Mouse (Mus musculus) heart, postnatal 0 days (tissue): ENCODE results near the gene Vwa8. TPM values are rescaled to one million over a fixed set of nuclear protein-coding genes. Genes with fewer than 3 reads are reported as not detected.

ENCODE experiments used
- ATAC-seq: fragments of 200-750 bp; cut with Nextera tagmentation; 2 replicates; pipeline ENCODE4 v1.8.0; 2017; ENCODE audit warnings: low read depth, moderate number of reproducible peaks, moderate library complexity; ENCODE audit not compliant: insufficient read depth
- DNase-seq: peaks from one replicate; pipeline ENCODE4 v3.0.0-alpha.2; 2016; ENCODE audit warnings: low spot score
- H3K27ac ChIP-seq: fragments of 300-500 bp; sonication (generic); 2 replicates; pipeline ENCODE4 v1.5.1; 2014; ENCODE audit warnings: low read depth, mild to moderate bottlenecking
- H3K27me3 ChIP-seq: fragments of 300-500 bp; sonication (generic); 2 replicates; pipeline ENCODE4 v1.6.1; 2014; ENCODE audit warnings: low read length, mixed read lengths; ENCODE audit not compliant: control insufficient read depth, insufficient read depth
- H3K36me3 ChIP-seq: fragments of 300-500 bp; sonication (generic); replicated peaks from 2 replicates; pipeline ENCODE4 v1.6.1; 2014; ENCODE audit warnings: low read length, mixed read lengths; ENCODE audit not compliant: control insufficient read depth, insufficient read depth
- H3K4me1 ChIP-seq: fragments of 300-500 bp; sonication (generic); 2 replicates; pipeline ENCODE4 v1.6.1; 2014; ENCODE audit warnings: antibody characterized with exemption; ENCODE audit not compliant: control insufficient read depth, insufficient read depth
- H3K4me2 ChIP-seq: fragments of 300-500 bp; sonication (generic); 2 replicates; pipeline ENCODE4 v1.6.1; 2014; ENCODE audit warnings: low read depth, mild to moderate bottlenecking, low read length, moderate library complexity
- H3K4me3 ChIP-seq: fragments of 300-500 bp; sonication (generic); 2 replicates; pipeline ENCODE4 v1.5.1; 2014; ENCODE audit warnings: low read depth, low read length
- H3K9ac ChIP-seq: fragments of 300-500 bp; sonication (generic); replicated peaks from 2 replicates; pipeline ENCODE4 v1.6.1; 2014; ENCODE audit warnings: low read depth, low read length, mixed read lengths
- H3K9me3 ChIP-seq: fragments of 300-500 bp; sonication (generic); replicated peaks from 2 replicates; pipeline ENCODE4 v1.6.1; 2016; ENCODE audit warnings: low read length; ENCODE audit not compliant: control insufficient read depth
- CTCF ChIP-seq: IDR thresholded peaks from 2 replicates; pipeline ENCODE4 v1.5.1; 2016; ENCODE audit warnings: antibody characterized with exemption, control low read depth, low read depth
- EP300 ChIP-seq: IDR thresholded peaks from 2 replicates; pipeline ENCODE4 v1.6.1; 2016; ENCODE audit warnings: antibody characterized with exemption, low read depth
- WGBS: fragments of 180-500 bp; shearing (Covaris S2); extraction: QIAGEN DNeasy Blood & Tissue Kit; methylation state at CpG from one replicate; pipeline ENCODE4 v1.1.7; 2014; 5-methylcytosine and 5-hydroxymethylcytosine counted together
- polyA plus RNA-seq: library from polyadenylated mRNA; unstranded; fragments of >200 nt; fragmentation: Nextera tagmentation; extraction: Ambion mirVana; gene quantifications from 2 replicates; pipeline ENCODE4 v1.2.1, GENCODE M21; 2015
- total RNA-seq: library from RNA; depleted of rRNA; stranded (reverse); fragments of >200 nt; gene quantifications from 2 replicates; pipeline ENCODE4 v1.2.3, GENCODE M21; 2014; ENCODE audit warnings: low replicate concordance

Gene Vwa8
- total and polyA plus RNA-seq, 2 experiments from 2014 or later: 36.2 to 78.8 TPM

- H3K4me3 ChIP-seq: no peak overlapping the region
- 70% methylated on average over 11 of the region's 11 CpGs for WGBS
- no peak overlapping the region for H3K27ac ChIP-seq
- no peak overlapping the region for H3K9ac ChIP-seq
- no peaks in the 10 kb centered on the region for H3K27me3 ChIP-seq
- DNase-seq (no peak), ATAC-seq (no peak)
- peaks cover 5% of the 10 kb centered on the region; the same call in 1 of the 2 replicates for H3K9me3 ChIP-seq
- H3K4me1 ChIP-seq: peaks cover 4% of the 10 kb centered on the region; the same call in 1 of the 2 replicates
- H3K4me2 ChIP-seq: no peak overlapping the region
- H3K36me3 ChIP-seq: peaks cover 14% of the 10 kb centered on the region; the same call in 1 of the 2 replicates
- TF ChIP-seq CTCF (no peak), EP300 (no peak)
These were observed 336.3 kb downstream of the Vwa8 start for GRCm38 (mm10) chr14:79185018-79185685.

GRCm38 (mm10) chr14:79186976-79187375, 338.1 kb downstream of the Vwa8 start:
- H3K27ac ChIP-seq: no peak overlapping the region
- WGBS: 95% methylated on average over 1 of the region's 1 CpGs
- no peaks in the 10 kb centered on the region for H3K27me3 ChIP-seq
- ATAC-seq (no peak), DNase-seq (no peak)
- H3K4me1 ChIP-seq: peaks cover 4% of the 10 kb centered on the region; the same call in 1 of the 2 replicates
- no peak overlapping the region for H3K9ac ChIP-seq
- H3K4me3 ChIP-seq: no peak overlapping the region
- peaks cover 5% of the 10 kb centered on the region; the same call in 1 of the 2 replicates for H3K9me3 ChIP-seq
- TF ChIP-seq EP300 (no peak), CTCF (no peak)
- peaks cover 9% of the 10 kb centered on the region; the same call in 1 of the 2 replicates for H3K36me3 ChIP-seq
- H3K4me2 ChIP-seq: no peak overlapping the region

- TF ChIP-seq CTCF: no peak
- no peak for TF ChIP-seq EP300
- Histone ChIP-seq H3K4me1 (no peaks in the 10 kb centered on the region), H3K27me3 (no peaks in the 10 kb centered on the region), H3K36me3 (peaks cover 20% of the 10 kb centered on the region; the same call in 1 of the 2 replicates), H3K9ac (no peak overlapping the region), H3K4me3 (no peak overlapping the region), H3K9me3 (no peaks in the 10 kb centered on the region), H3K27ac (no peak overlapping the region), H3K4me2 (no peak overlapping the region)
- ATAC-seq: no peak
- DNase-seq: no peak
- WGBS: 71% methylated on average over 3 of the region's 3 CpGs
These were observed 347.9 kb downstream of the Vwa8 start for GRCm38 (mm10) chr14:79196711-79197110.

- Histone ChIP-seq H3K9me3 (no peaks in the 10 kb centered on the region), H3K4me2 (no peak overlapping the region), H3K4me1 (no peaks in the 10 kb centered on the region), H3K27me3 (no peaks in the 10 kb centered on the region), H3K36me3 (peaks cover 21% of the 10 kb centered on the region; the same call in 1 of the 2 replicates), H3K27ac (no peak overlapping the region), H3K4me3 (no peak overlapping the region), H3K9ac (no peak overlapping the region)
- ATAC-seq: no peak
- no peak for TF ChIP-seq EP300
- no peak for TF ChIP-seq CTCF
- WGBS: 93% methylated on average over 15 of the region's 15 CpGs
- DNase-seq: no peak
These were observed 349.2 kb downstream of the Vwa8 start for GRCm38 (mm10) chr14:79198066-79198465.

- peaks cover 21% of the 10 kb centered on the region; the same call in 1 of the 2 replicates for H3K36me3 ChIP-seq
These were observed 351.5 kb downstream of the Vwa8 start for GRCm38 (mm10) chr14:79200133-79200891.

More at GRCm38 (mm10) chr14:79200133-79200891, 351.5 kb downstream of the Vwa8 start:
- H3K4me1 ChIP-seq: no peaks in the 10 kb centered on the region
- TF ChIP-seq EP300 (no peak), CTCF (no peak)
- DNase-seq: no peak
- H3K9me3 ChIP-seq: no peaks in the 10 kb centered on the region
- 69% methylated on average over 9 of the region's 9 CpGs for WGBS
- no peak for ATAC-seq
- no peak overlapping the region for H3K27ac ChIP-seq
- no peaks in the 10 kb centered on the region for H3K27me3 ChIP-seq
- H3K4me2 ChIP-seq: no peak overlapping the region
- no peak overlapping the region for H3K4me3 ChIP-seq
- H3K9ac ChIP-seq: no peak overlapping the region; the same call in 1 of the 2 replicates
